Mouse (Mus musculus) brain, embryonic 14.5 days (tissue): ENCODE measurements around the gene Gm20777.
"Not testable (repeated sequence)": the region's sequence is repeated elsewhere in the genome, so short reads cannot be mapped to it uniquely, and the experiment has no call there.

Experiments used
- CTCF ChIP-seq: fragments of 200-500 bp; IDR thresholded peaks from 2 replicates; pipeline ENCODE4 v1.5.1; 2012; ENCODE audit warnings: inconsistent platforms, mild to moderate bottlenecking, moderate library complexity, borderline replicate concordance; ENCODE audit not compliant: insufficient read depth, insufficient read length; ENCODE audit errors: extremely low read depth
- POLR2A ChIP-seq: fragments of 200-500 bp; IDR thresholded peaks from 2 replicates; pipeline ENCODE4 v1.6.1; 2012; ENCODE audit warnings: mild to moderate bottlenecking, inconsistent platforms, borderline replicate concordance; ENCODE audit not compliant: poor library complexity, insufficient read depth, insufficient read length, severe bottlenecking; ENCODE audit errors: extremely low read depth

DNA sequence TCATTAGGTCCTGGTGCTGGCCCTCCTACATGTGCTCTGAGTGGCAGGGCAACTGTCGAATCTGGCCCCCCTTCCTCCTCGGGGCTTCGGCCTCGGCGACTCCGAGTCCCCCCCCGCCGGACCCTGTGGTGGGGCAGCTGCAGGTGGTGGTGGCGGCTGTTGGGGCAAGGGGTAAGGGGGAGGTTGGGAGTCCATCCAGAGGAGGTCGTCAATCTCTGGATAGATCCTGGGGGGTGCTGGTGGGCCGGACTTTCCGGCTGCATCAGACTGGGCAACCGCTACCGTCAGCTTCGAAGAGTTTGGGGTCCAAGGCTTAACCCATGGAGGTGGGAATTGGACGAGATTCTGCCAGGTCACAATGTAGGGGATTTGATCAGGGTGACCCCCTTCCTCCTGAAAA, 44.0 kb downstream of the Gm20777 start:
- not testable (repeated sequence) for TF ChIP-seq CTCF, POLR2A
